Mouse (Mus musculus): ENCODE measurements around the gene Rab11fip4. TPM values are rescaled to one million over a fixed set of nuclear protein-coding genes. Genes with fewer than 3 reads are reported as not detected.

The Rab11fip4 gene
- total and polyA plus RNA-seq, 2 experiments from 2014 or later: not detected

DNA sequence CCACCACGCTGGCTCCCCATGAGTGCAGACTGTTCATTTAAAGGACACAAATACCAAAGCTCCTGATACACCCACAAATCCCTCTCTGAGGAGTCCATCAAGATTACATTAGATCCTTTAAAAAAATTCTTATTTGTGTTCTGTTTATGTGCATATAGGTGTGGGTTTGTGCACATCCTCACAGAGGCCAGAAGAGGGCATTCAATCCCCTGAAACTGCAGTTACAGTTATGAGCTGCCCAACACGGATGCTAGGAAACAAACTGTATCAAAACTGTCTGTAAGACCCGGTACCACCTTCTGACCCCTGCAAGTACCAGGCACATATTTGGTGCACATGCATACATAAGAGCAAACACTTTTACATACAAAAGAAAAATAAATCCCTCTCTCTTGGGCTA, 37.7 kb downstream of the Rab11fip4 start:
- TF ChIP-seq EP300 (IDR thresholded peaks at IDR 0.05; ENCODE audit: low read depth): no peak
- peak; percentile 37 for TF ChIP-seq CTCF (IDR thresholded peaks at IDR 0.05; ENCODE audit: low read depth)
- 72% methylated on average over 3 of the region's 3 CpGs for WGBS
- H3K4me1 ChIP-seq (ENCODE audit: control insufficient read depth, insufficient read depth): no peaks in the 10 kb centered on the region
- 0 out of 2 replicates have a peak, but pooled peaks cover 5% of the 10 kb centered on the region for H3K27me3 ChIP-seq (ENCODE audit: control insufficient read depth, insufficient read depth, low read length)
- H3K9me3 ChIP-seq (replicated peaks; ENCODE audit: control insufficient read depth, low read length): no peaks in the 10 kb centered on the region
- ATAC-seq (ENCODE audit: insufficient read depth, low read depth) (no peak), DNase-seq (ENCODE audit: low spot score) (no peak)
- H3K4me2 ChIP-seq (ENCODE audit: low read depth, low read length): no peak overlapping the region
- H3K27ac ChIP-seq (ENCODE audit: low read depth): no peak overlapping the region
- no peak overlapping the region for H3K4me3 ChIP-seq (ENCODE audit: low read depth, low read length)
- H3K9ac ChIP-seq (replicated peaks; ENCODE audit: low read depth, low read length): no peak overlapping the region
- H3K36me3 ChIP-seq (replicated peaks; ENCODE audit: control insufficient read depth, insufficient read depth, low read length): no peaks in the 10 kb centered on the region

- no peak overlapping the region for H3K4me2 ChIP-seq (ENCODE audit: low read depth, low read length)
- no peak overlapping the region for H3K9ac ChIP-seq (replicated peaks; ENCODE audit: low read depth, low read length)
- 79% methylated on average over 7 of the region's 7 CpGs for WGBS
- H3K4me1 ChIP-seq (ENCODE audit: control insufficient read depth, insufficient read depth): no peaks in the 10 kb centered on the region
- no peak for DNase-seq (ENCODE audit: low spot score)
- TF ChIP-seq CTCF (IDR thresholded peaks at IDR 0.05; ENCODE audit: low read depth): no peak
- no peak for TF ChIP-seq EP300 (IDR thresholded peaks at IDR 0.05; ENCODE audit: low read depth)
- ATAC-seq (ENCODE audit: insufficient read depth, low read depth): no peak
- H3K27me3 ChIP-seq (ENCODE audit: control insufficient read depth, insufficient read depth, low read length): 0 out of 2 replicates have a peak, but pooled peaks cover 5% of the 10 kb centered on the region
- no peak overlapping the region for H3K4me3 ChIP-seq (ENCODE audit: low read depth, low read length)
- no peak overlapping the region for H3K27ac ChIP-seq (ENCODE audit: low read depth)
- H3K9me3 ChIP-seq (replicated peaks; ENCODE audit: control insufficient read depth, low read length): no peaks in the 10 kb centered on the region
- no peaks in the 10 kb centered on the region for H3K36me3 ChIP-seq (replicated peaks; ENCODE audit: control insufficient read depth, insufficient read depth, low read length)
These were observed 38.9 kb downstream of the Rab11fip4 start for GRCm38 (mm10) chr11:79629752-79630374.

DNA sequence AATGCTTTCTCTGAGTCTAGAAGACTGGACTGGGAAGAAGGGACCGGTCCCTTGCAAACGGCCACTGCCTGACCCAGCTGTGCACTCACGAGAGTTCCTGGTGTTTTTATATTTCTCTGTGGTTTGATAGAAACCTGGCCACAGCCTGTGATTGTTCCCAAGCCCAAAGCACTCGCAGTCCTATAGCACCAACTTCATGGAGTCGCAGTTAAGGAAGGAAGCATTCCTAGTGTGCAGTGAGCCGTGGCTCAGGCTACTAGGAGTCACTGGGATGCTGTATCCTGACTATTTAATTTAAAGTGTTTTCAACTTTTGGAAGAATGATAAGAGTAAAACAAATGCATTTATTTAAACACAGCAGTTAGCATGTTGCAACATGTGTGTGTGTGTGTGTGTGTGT, 39.5 kb downstream of the Rab11fip4 start:
- no peak for DNase-seq (ENCODE audit: low spot score)
- WGBS: 67% methylated on average over 6 of the region's 6 CpGs
- no peak overlapping the region for H3K4me3 ChIP-seq (ENCODE audit: low read depth, low read length)
- no peaks in the 10 kb centered on the region for H3K4me1 ChIP-seq (ENCODE audit: control insufficient read depth, insufficient read depth)
- H3K36me3 ChIP-seq (replicated peaks; ENCODE audit: control insufficient read depth, insufficient read depth, low read length): no peaks in the 10 kb centered on the region
- no peak overlapping the region for H3K4me2 ChIP-seq (ENCODE audit: low read depth, low read length)
- no peak for TF ChIP-seq EP300 (IDR thresholded peaks at IDR 0.05; ENCODE audit: low read depth)
- TF ChIP-seq CTCF (IDR thresholded peaks at IDR 0.05; ENCODE audit: low read depth): no peak
- no peak for ATAC-seq (ENCODE audit: insufficient read depth, low read depth)
- H3K27me3 ChIP-seq (ENCODE audit: control insufficient read depth, insufficient read depth, low read length): 0 out of 2 replicates have a peak, but pooled peaks cover 2% of the 10 kb centered on the region
- no peak overlapping the region for H3K27ac ChIP-seq (ENCODE audit: low read depth)
- H3K9me3 ChIP-seq (replicated peaks; ENCODE audit: control insufficient read depth, low read length): no peaks in the 10 kb centered on the region
- no peak overlapping the region for H3K9ac ChIP-seq (replicated peaks; ENCODE audit: low read depth, low read length)

DNA sequence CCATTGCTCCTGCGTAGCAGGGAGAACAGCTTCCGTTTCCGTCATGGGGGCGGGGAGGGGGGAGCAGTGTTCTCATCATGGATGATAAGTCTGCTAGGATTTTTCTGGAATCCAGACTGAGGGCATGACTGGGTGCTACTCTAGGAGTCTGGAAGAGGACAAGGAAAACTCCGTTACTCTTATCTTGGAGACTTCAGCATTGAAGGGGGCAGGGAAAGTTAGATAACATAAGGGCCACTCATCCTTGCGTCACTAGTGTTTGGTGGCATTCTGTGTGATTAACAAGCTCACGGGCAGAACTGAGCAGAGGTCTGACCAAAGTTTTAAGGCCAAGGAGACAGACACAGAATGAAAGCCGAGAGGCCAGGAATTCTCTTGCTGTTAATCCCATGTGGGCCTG, 42.4 kb downstream of the Rab11fip4 start:
- H3K4me2 ChIP-seq (ENCODE audit: low read depth, low read length): no peak overlapping the region
- no peak for ATAC-seq (ENCODE audit: insufficient read depth, low read depth)
- TF ChIP-seq EP300 (IDR thresholded peaks at IDR 0.05; ENCODE audit: low read depth) (no peak), CTCF (IDR thresholded peaks at IDR 0.05; ENCODE audit: low read depth) (no peak)
- H3K27me3 ChIP-seq (ENCODE audit: control insufficient read depth, insufficient read depth, low read length): no peaks in the 10 kb centered on the region
- DNase-seq (ENCODE audit: low spot score): no peak
- H3K9ac ChIP-seq (replicated peaks; ENCODE audit: low read depth, low read length): no peak overlapping the region
- H3K4me1 ChIP-seq (ENCODE audit: control insufficient read depth, insufficient read depth): no peaks in the 10 kb centered on the region
- H3K9me3 ChIP-seq (replicated peaks; ENCODE audit: control insufficient read depth, low read length): no peaks in the 10 kb centered on the region
- WGBS: 31% methylated on average over 8 of the region's 8 CpGs
- no peak overlapping the region for H3K27ac ChIP-seq (ENCODE audit: low read depth)
- no peaks in the 10 kb centered on the region for H3K36me3 ChIP-seq (replicated peaks; ENCODE audit: control insufficient read depth, insufficient read depth, low read length)
- H3K4me3 ChIP-seq (ENCODE audit: low read depth, low read length): no peak overlapping the region

GRCm38 (mm10) chr11:79635661-79636449, 44.8 kb downstream of the Rab11fip4 start:
- no peak overlapping the region for H3K4me3 ChIP-seq (ENCODE audit: low read depth, low read length)
- H3K9me3 ChIP-seq (replicated peaks; ENCODE audit: control insufficient read depth, low read length): no peaks in the 10 kb centered on the region
- ATAC-seq (ENCODE audit: insufficient read depth, low read depth) (no peak), DNase-seq (ENCODE audit: low spot score) (no peak)
- H3K27me3 ChIP-seq (ENCODE audit: control insufficient read depth, insufficient read depth, low read length): no peaks in the 10 kb centered on the region
- WGBS: 82% methylated on average over 6 of the region's 6 CpGs
- H3K36me3 ChIP-seq (replicated peaks; ENCODE audit: control insufficient read depth, insufficient read depth, low read length): no peaks in the 10 kb centered on the region
- no peak overlapping the region for H3K9ac ChIP-seq (replicated peaks; ENCODE audit: low read depth, low read length)
- TF ChIP-seq EP300 (IDR thresholded peaks at IDR 0.05; ENCODE audit: low read depth): no peak
- no peak for TF ChIP-seq CTCF (IDR thresholded peaks at IDR 0.05; ENCODE audit: low read depth)
- no peak overlapping the region for H3K27ac ChIP-seq (ENCODE audit: low read depth)
- H3K4me2 ChIP-seq (ENCODE audit: low read depth, low read length): no peak overlapping the region
- no peaks in the 10 kb centered on the region; the same call in 1 of the 2 replicates for H3K4me1 ChIP-seq (ENCODE audit: control insufficient read depth, insufficient read depth)
